Mouse (Mus musculus) myocyte (in vitro differentiated cells): ENCODE results near the gene Slc25a13. TPM values are rescaled to one million over a fixed set of nuclear protein-coding genes. Genes with fewer than 3 reads are reported as not detected.

ENCODE experiments used
- H3K27me3 ChIP-seq: one replicate; pipeline ENCODE4 v1.6.1; 2011; ENCODE audit not compliant: control insufficient read depth, insufficient read depth, insufficient read length
- H3K36me3 ChIP-seq: one replicate; pipeline ENCODE4 v1.6.1; 2011; ENCODE audit not compliant: control insufficient read depth, insufficient read depth
- H3K4me2 ChIP-seq: one replicate; pipeline ENCODE4 v1.6.1; 2011; ENCODE audit warnings: low read depth, control low read depth
- H3K4me3 ChIP-seq: one replicate; pipeline ENCODE4 v1.5.1; 2011; ENCODE audit warnings: mild to moderate bottlenecking, control low read depth, moderate library complexity
- H3K79me2 ChIP-seq: one replicate; pipeline ENCODE4 v1.6.1; 2011; ENCODE audit not compliant: control insufficient read depth, insufficient read depth
- H3ac ChIP-seq: one replicate; pipeline ENCODE4 v1.6.1; 2011; ENCODE audit not compliant: control insufficient read depth, insufficient read length
- CEBPB ChIP-seq: IDR thresholded peaks from 2 replicates; pipeline ENCODE4 v1.6.1; 2011; ENCODE audit warnings: mild to moderate bottlenecking, moderate library complexity; ENCODE audit not compliant: poor library complexity, insufficient read depth, severe bottlenecking
- E2F4 ChIP-seq: IDR thresholded peaks from one replicate; pipeline ENCODE4 v1.6.1; 2011; ENCODE audit warnings: mild to moderate bottlenecking, control low read depth, moderate library complexity; ENCODE audit not compliant: insufficient read depth
- MAX ChIP-seq: IDR thresholded peaks from one replicate; pipeline ENCODE4 v1.6.1; 2011; ENCODE audit warnings: low read depth, mild to moderate bottlenecking, control low read depth
- MYOD1 ChIP-seq, 3 experiments: IDR thresholded peaks; one replicate each; pipeline ENCODE4 v1.6.1; 2011; ENCODE audit warnings: control low read depth in 2 of 3, low read depth in 2 of 3, mild to moderate bottlenecking in 2 of 3, moderate library complexity in 1 of 3; ENCODE audit not compliant: insufficient read length in 2 of 3, control insufficient read depth in 1 of 3
- MYOG ChIP-seq, 3 experiments: IDR thresholded peaks; one replicate each; pipeline ENCODE4 v1.6.1; 2011; ENCODE audit warnings: control low read depth in 2 of 3, low read depth in 2 of 3, mild to moderate bottlenecking in 2 of 3; ENCODE audit not compliant: insufficient read length in 2 of 3, control insufficient read depth in 1 of 3, insufficient read depth in 1 of 3
- POLR2A ChIP-seq: IDR thresholded peaks from one replicate; pipeline ENCODE4 v1.6.1; 2011; ENCODE audit warnings: low read depth, mild to moderate bottlenecking, control low read depth, moderate library complexity; ENCODE audit not compliant: insufficient read length
- POLR2AphosphoS2 ChIP-seq: IDR thresholded peaks from one replicate; pipeline ENCODE4 v1.6.1; 2011; ENCODE audit warnings: low read depth, control low read depth; ENCODE audit not compliant: insufficient read length
- REST ChIP-seq: IDR thresholded peaks from one replicate; pipeline ENCODE4 v1.6.1; 2011; ENCODE audit warnings: mild to moderate bottlenecking, control low read depth, moderate library complexity; ENCODE audit not compliant: insufficient read depth, insufficient read length
- SRF ChIP-seq: IDR thresholded peaks from one replicate; pipeline ENCODE4 v1.6.1; 2011; ENCODE audit warnings: low read depth; ENCODE audit not compliant: control insufficient read depth, insufficient read length
- TCF12 ChIP-seq: IDR thresholded peaks from one replicate; pipeline ENCODE4 v1.6.1; 2011; ENCODE audit warnings: mild to moderate bottlenecking, control low read depth; ENCODE audit not compliant: poor library complexity, insufficient read depth, severe bottlenecking
- TCF3 ChIP-seq: IDR thresholded peaks from one replicate; pipeline ENCODE4 v1.6.1; 2011; ENCODE audit warnings: low read depth, control low read depth; ENCODE audit not compliant: insufficient read length
- USF1 ChIP-seq: IDR thresholded peaks from one replicate; pipeline ENCODE4 v1.6.1; 2011; ENCODE audit warnings: low read depth, mild to moderate bottlenecking, control low read depth, moderate library complexity
- polyA plus RNA-seq: library from polyadenylated mRNA; unstranded; fragments of >200 nt; fragmentation: generic; extraction: Trizol; gene quantifications from one replicate; pipeline ENCODE4 v1.2.1, GENCODE M21; 2012; ENCODE audit warnings: missing spikeins

Gene Slc25a13
- polyA plus RNA-seq, 1 experiment: 0.42 TPM

- no peaks in the 10 kb centered on the region for H3K79me2 ChIP-seq
- H3K4me3 ChIP-seq: no peak overlapping the region
- no peak overlapping the region for H3K4me2 ChIP-seq
- no peaks in the 10 kb centered on the region for H3K36me3 ChIP-seq
- TF ChIP-seq MAX (no peak), TCF3 (no peak), REST (no peak), POLR2AphosphoS2 (no peak), CEBPB (no peak), MYOD1 (IDR thresholded peaks at IDR 0.05; ENCODE audit: control insufficient read depth in 1 of 3, insufficient read length in 2 of 3, low read depth in 2 of 3) (no peak)
- no peak overlapping the region for H3ac ChIP-seq
- H3K27me3 ChIP-seq: no peaks in the 10 kb centered on the region
Observed at GRCm38 (mm10) chr6:6212360-6213310, 4.3 kb downstream of the Slc25a13 start.

- TF ChIP-seq POLR2A: no peak
- TF ChIP-seq MYOG (IDR thresholded peaks at IDR 0.05; ENCODE audit: control insufficient read depth in 1 of 3, insufficient read depth in 1 of 3, insufficient read length in 2 of 3, low read depth in 2 of 3): no peak
- TF ChIP-seq SRF: no peak
- Histone ChIP-seq H3K4me2 (no peak overlapping the region), H3K27me3 (no peaks in the 10 kb centered on the region), H3K79me2 (no peaks in the 10 kb centered on the region), H3K36me3 (no peaks in the 10 kb centered on the region), H3ac (no peak overlapping the region), H3K4me3 (no peak overlapping the region)
Observed at GRCm38 (mm10) chr6:6211958-6212357, 5.0 kb downstream of the Slc25a13 start.

GRCm38 (mm10) chr6:6210637-6211036, 6.3 kb downstream of the Slc25a13 start:
- H3K4me3 ChIP-seq: no peak overlapping the region
- H3K4me2 ChIP-seq: no peak overlapping the region
- no peaks in the 10 kb centered on the region for H3K27me3 ChIP-seq
- TF ChIP-seq SRF (no peak), MYOD1 (IDR thresholded peaks at IDR 0.05; ENCODE audit: control insufficient read depth in 1 of 3, insufficient read length in 2 of 3, low read depth in 2 of 3) (no peak), TCF12 (no peak), CEBPB (no peak), E2F4 (no peak), USF1 (no peak), REST (no peak), MYOG (IDR thresholded peaks at IDR 0.05; ENCODE audit: control insufficient read depth in 1 of 3, insufficient read depth in 1 of 3, insufficient read length in 2 of 3, low read depth in 2 of 3) (no peak), MAX (no peak), TCF3 (no peak), POLR2A (no peak), POLR2AphosphoS2 (no peak)
- H3ac ChIP-seq: no peak overlapping the region
- H3K79me2 ChIP-seq: no peaks in the 10 kb centered on the region
- H3K36me3 ChIP-seq: no peaks in the 10 kb centered on the region

- Histone ChIP-seq H3K4me3 (no peak overlapping the region), H3K4me2 (no peak overlapping the region), H3ac (no peak overlapping the region), H3K36me3 (no peaks in the 10 kb centered on the region), H3K27me3 (no peaks in the 10 kb centered on the region), H3K79me2 (no peaks in the 10 kb centered on the region)
- TF ChIP-seq E2F4 (no peak), MYOD1 (IDR thresholded peaks at IDR 0.05; ENCODE audit: control insufficient read depth in 1 of 3, insufficient read length in 2 of 3, low read depth in 2 of 3) (no peak), POLR2AphosphoS2 (no peak), TCF3 (no peak), CEBPB (no peak), TCF12 (no peak), REST (no peak), POLR2A (no peak), SRF (no peak), USF1 (no peak), MYOG (IDR thresholded peaks at IDR 0.05; ENCODE audit: control insufficient read depth in 1 of 3, insufficient read depth in 1 of 3, insufficient read length in 2 of 3, low read depth in 2 of 3) (no peak), MAX (no peak)
Observed at GRCm38 (mm10) chr6:6208351-6209059, 8.5 kb downstream of the Slc25a13 start.
